Comparison of ENCODE assay signal across 25 mouse cellular contexts in the genomic region with DNA sequence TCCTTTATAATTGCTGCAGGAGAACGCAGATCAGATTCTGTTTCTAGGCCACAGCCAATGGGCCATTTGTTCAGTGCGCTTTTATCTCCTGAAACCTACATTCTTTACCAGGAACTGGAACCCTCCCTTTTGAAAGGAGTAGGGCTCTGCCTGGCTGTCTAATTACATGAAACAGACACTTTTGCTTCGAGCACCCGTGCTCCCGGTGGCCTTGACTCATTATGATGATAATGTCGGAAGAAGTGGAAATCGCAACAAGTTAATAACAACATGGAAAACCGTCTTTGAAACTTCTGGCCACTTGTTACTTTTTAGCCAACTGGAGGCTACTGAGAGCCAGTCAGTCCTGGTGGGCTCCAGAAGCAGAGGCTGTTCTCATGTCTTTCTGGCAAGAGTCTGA.
DNase-seq lines count a peak whose midpoint lies in the region; ATAC-seq lines count a peak whose summit lies in the region.
"Had no signal": no experiment of that assay in that cellular context is flagged by ENCODE, and none has a peak within 500 bp of the region (broad histone marks: within the 10 kb centered on the region; RNA-seq: fewer than 3 reads in every experiment).

No protein-coding gene starts in this region.

- WGBS in heart, embryonic 10.5 days, result 44% methylated on average over 8 of the region's 8 CpGs
- 22% methylated on average over 8 of the region's 8 CpGs for WGBS in heart, embryonic 14.5 days

- H3K36me3 ChIP-seq in heart, embryonic 10.5 days, result peaks cover 56% of the 10 kb centered on the region
- peaks cover 51% of the 10 kb centered on the region for H3K36me3 ChIP-seq in heart, embryonic 14.5 days (ENCODE audit: control insufficient read depth, insufficient read depth, low read length)

- H3K4me3 ChIP-seq in heart, embryonic 10.5 days, result no peak overlapping the region
- H3K4me3 ChIP-seq in heart, embryonic 14.5 days (ENCODE audit: control insufficient read depth in 1 of 2, insufficient read depth in 1 of 2, low read depth in 1 of 2, low read length in 2 of 2), result no peak overlapping the region
- H3K4me3 ChIP-seq: embryonic facial prominence, embryonic 15.5 days; erythroblast, embryonic 14.5 days; forebrain, embryonic 10.5 days; gastrocnemius, adult 2 months; hindbrain, embryonic 13.5 days had no signal

- H3K9me3 ChIP-seq in heart, embryonic 10.5 days, result no peaks in the 10 kb centered on the region
- no peaks in the 10 kb centered on the region for H3K9me3 ChIP-seq in heart, embryonic 14.5 days (ENCODE audit: control insufficient read depth, low read length)
- H3K9me3 ChIP-seq: embryonic facial prominence, embryonic 15.5 days; forebrain, embryonic 10.5 days; hindbrain, embryonic 13.5 days had no signal

- H3K9ac ChIP-seq in heart, embryonic 14.5 days (ENCODE audit: low read length), result no peak overlapping the region
- H3K9ac ChIP-seq: embryonic facial prominence, embryonic 15.5 days; hindbrain, embryonic 13.5 days had no signal

- DNase-seq in heart, embryonic 10.5 days (ENCODE audit: low spot score), result no peak
- DNase-seq in heart, postnatal 10 days, result no peak
- DNase-seq in heart, adult 9 months (ENCODE audit: low spot score in 2 of 2), result no peak
- peak; percentile 77 for DNase-seq in testis, postnatal 14 days (ENCODE audit: low spot score)
- DNase-seq in testis, postnatal 10 days (ENCODE audit: low spot score), result no peak
- DNase-seq in kidney, postnatal 10 days, result no peak
- DNase-seq: adrenal gland, adult 8-10 months; adrenal gland, postnatal 36 days; B cell, adult 2 months; cerebellum, adult 11 months; cerebellum, adult 8-10 months; cerebellum, postnatal 14 days; embryo, embryonic 11 days; gastrocnemius, adult 2 months; gastrocnemius, postnatal 25 days; heart, adult 18-20 months; kidney, adult 11 months had no signal

- H3K27ac ChIP-seq in heart, embryonic 10.5 days, result 0 out of 2 replicates have a peak overlapping the region, but pooled peaks have one; percentile 36
- peak overlapping the region; percentile 4 to 9; a peak in 2 of 4 replicates for H3K27ac ChIP-seq in heart, embryonic 14.5 days (replicated peaks in 1 of 2; ENCODE audit: control insufficient read depth in 1 of 2, insufficient read depth in 1 of 2, low read depth in 2 of 2, low read length in 2 of 2)
- H3K27ac ChIP-seq: embryonic facial prominence, embryonic 15.5 days; forebrain, embryonic 10.5 days; gastrocnemius, adult 2 months; hindbrain, embryonic 13.5 days; hindbrain, postnatal 0 days had no signal

- intact Hi-C loops in heart, postnatal 10 days (cut with DNase I), result no loop called here

- peaks cover 13% of the 10 kb centered on the region for H3K4me1 ChIP-seq in heart, embryonic 10.5 days
- H3K4me1 ChIP-seq in heart, embryonic 14.5 days (ENCODE audit: control insufficient read depth in 2 of 2, insufficient read depth in 2 of 2, low read length in 2 of 2), result peaks cover 5 to 17% of the 10 kb centered on the region in 2 experiments; a peak in 2 of 4 replicates
- H3K4me1 ChIP-seq: embryonic facial prominence, embryonic 15.5 days; forebrain, embryonic 10.5 days; hindbrain, embryonic 13.5 days had no signal

- H3K4me2 ChIP-seq in heart, embryonic 14.5 days (ENCODE audit: low read length), result peak overlapping the region; percentile 22; the same call in 1 of the 2 replicates
- H3K4me2 ChIP-seq: embryonic facial prominence, embryonic 15.5 days; hindbrain, embryonic 13.5 days had no signal

- no peak for ATAC-seq in heart, embryonic 14.5 days (ENCODE audit: insufficient number of reproducible peaks, insufficient read depth, low FRiP score, low read depth)
- ATAC-seq: CD4-positive, CD25-positive, alpha-beta regulatory T cell, adult 4 months; forebrain, embryonic 14.5 days; hindbrain, postnatal 0 days had no signal

- H3K27me3 ChIP-seq in heart, embryonic 10.5 days (ENCODE audit: insufficient read depth, poor library complexity, severe bottlenecking), result no peaks in the 10 kb centered on the region
- H3K27me3 ChIP-seq in heart, embryonic 14.5 days (ENCODE audit: control insufficient read depth, insufficient read depth, low read length), result no peaks in the 10 kb centered on the region
- H3K27me3 ChIP-seq: embryonic facial prominence, embryonic 15.5 days; hindbrain, embryonic 13.5 days had no signal
